Mouse (Mus musculus): ENCODE measurements around the gene Myo18a. TPM values are rescaled to one million over a fixed set of nuclear protein-coding genes. Genes with fewer than 3 reads are reported as not detected.

Myo18a gene
- polyA plus RNA-seq, 1 experiment from 2014 or later: 28.4 TPM

DNA sequence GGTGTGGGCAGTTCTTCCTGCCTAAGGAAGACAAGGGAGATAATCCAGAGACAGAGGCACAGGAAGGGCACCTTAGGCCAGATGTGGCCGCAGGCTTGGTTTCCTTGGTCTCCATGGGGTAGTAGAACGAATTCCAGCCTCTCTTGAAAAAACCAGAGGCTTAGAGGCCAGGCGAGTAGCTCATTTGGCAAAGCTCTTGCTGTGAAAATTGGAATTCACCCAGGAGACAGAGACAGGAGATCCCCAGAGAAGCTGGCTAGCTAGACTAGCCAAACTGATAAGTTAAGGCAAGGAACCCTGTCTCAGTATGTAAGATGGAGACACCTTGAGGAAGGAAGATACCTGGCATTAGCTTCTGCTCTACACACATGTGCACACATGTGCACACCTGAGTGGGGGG, 63.3 kb downstream of the Myo18a start:
- WGBS: 43% methylated on average over 3 of the region's 3 CpGs
- Histone ChIP-seq H3K36me3 (peaks cover 62% of the 10 kb centered on the region), H3K4me1 (peaks cover 13% of the 10 kb centered on the region; the same call in 1 of the 2 replicates), H3K4me3 (no peak overlapping the region), H3K9me3 (no peaks in the 10 kb centered on the region), H3K4me2 (no peak overlapping the region), H3K27me3 (no peaks in the 10 kb centered on the region), H3K27ac (0 out of 2 replicates have a peak overlapping the region, but pooled peaks have one; percentile 2), H3K9ac (no peak overlapping the region)
- ATAC-seq (ENCODE audit: insufficient number of reproducible peaks, insufficient read depth, low FRiP score, low TSS enrichment, low read depth): no peak

GRCm38 (mm10) chr11:77827241-77827995, 64.4 kb downstream of the Myo18a start:
- ATAC-seq (ENCODE audit: insufficient number of reproducible peaks, insufficient read depth, low FRiP score, low TSS enrichment, low read depth): no peak
- H3K27me3 ChIP-seq: no peaks in the 10 kb centered on the region
- no peaks in the 10 kb centered on the region for H3K9me3 ChIP-seq
- WGBS: 54% methylated on average over 18 of the region's 18 CpGs
- no peak overlapping the region for H3K27ac ChIP-seq
- no peak overlapping the region for H3K4me3 ChIP-seq
- no peak overlapping the region for H3K9ac ChIP-seq
- peaks cover 63% of the 10 kb centered on the region for H3K36me3 ChIP-seq
- H3K4me1 ChIP-seq: peaks cover 12% of the 10 kb centered on the region; the same call in 1 of the 2 replicates
- no peak overlapping the region for H3K4me2 ChIP-seq

DNA sequence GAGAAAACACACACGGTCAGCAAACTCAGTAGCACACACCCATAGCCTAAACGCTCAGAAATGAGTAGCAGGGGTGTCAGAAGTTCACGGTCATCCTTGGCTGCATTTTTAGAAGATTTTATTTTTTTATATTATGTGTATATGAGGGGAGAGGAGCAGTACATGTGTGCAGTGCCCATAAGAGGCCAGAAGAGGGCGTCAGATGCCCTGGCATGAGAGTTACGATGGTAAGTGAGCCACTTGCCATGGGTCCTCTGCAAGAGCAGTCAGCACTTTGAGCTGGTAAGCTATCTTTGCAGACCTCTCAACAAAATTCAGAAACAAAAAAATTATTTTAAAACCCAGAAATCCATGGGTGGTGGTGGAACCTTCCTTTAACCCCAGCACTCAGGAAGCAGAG, 65.1 kb downstream of the Myo18a start:
- Histone ChIP-seq H3K9ac (no peak overlapping the region), H3K4me2 (no peak overlapping the region), H3K4me3 (no peak overlapping the region)

DNA sequence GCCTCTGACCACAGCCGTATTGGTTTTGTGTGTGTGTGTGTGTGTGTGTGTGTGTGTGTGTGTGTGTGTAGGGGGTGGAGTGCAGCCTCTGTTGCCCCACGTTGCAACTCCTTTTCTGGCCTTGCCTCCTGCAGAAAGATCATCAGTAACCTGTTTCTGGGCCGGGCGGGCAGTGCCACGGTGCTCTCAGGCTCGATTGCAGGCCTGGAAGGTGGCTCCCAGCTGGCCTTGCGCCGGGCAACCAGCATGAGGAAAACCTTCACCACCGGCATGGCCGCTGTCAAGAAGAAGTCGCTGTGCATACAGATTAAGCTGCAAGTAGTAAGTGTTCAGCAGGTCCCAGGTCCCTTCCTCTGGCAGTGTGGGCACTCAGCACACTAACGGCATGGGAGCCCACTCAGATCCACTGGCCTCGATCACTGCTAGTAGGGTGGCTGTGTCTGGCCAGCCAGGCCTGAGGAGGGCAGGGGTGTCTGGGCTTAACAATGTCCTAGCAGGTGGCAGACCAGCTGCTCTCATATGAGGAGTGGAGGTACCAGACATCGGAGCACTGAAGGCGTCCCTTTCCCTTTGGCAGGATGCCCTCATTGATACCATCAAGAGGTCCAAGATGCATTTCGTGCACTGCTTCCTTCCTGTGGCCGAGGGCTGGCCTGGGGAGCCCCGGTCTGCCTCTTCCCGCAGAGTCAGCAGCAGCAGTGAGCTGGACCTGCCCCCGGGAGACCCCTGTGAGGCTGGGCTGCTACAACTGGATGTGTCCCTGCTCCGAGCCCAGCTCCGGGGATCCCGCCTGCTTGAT, 66.2 kb downstream of the Myo18a start:
- Histone ChIP-seq H3K27ac (no peak overlapping the region), H3K4me2 (no peak overlapping the region), H3K4me1 (0 out of 2 replicates have a peak, but pooled peaks cover 4% of the 10 kb centered on the region), H3K9me3 (no peaks in the 10 kb centered on the region), H3K4me3 (no peak overlapping the region), H3K9ac (peak overlapping the region; percentile 17; the same call in 1 of the 2 replicates), H3K27me3 (no peaks in the 10 kb centered on the region), H3K36me3 (peaks cover 67% of the 10 kb centered on the region)
- WGBS: 87% methylated on average over 23 of the region's 23 CpGs
- ATAC-seq (ENCODE audit: insufficient number of reproducible peaks, insufficient read depth, low FRiP score, low TSS enrichment, low read depth): no peak

More for the DNA sequence above, 65.1 kb downstream of the Myo18a start:
- H3K27ac ChIP-seq: no peak overlapping the region
- H3K9me3 ChIP-seq: no peaks in the 10 kb centered on the region
- H3K36me3 ChIP-seq: peaks cover 70% of the 10 kb centered on the region
- 88% methylated on average over 5 of the region's 5 CpGs for WGBS
- peaks cover 4% of the 10 kb centered on the region; the same call in 1 of the 2 replicates for H3K4me1 ChIP-seq
- no peak for ATAC-seq (ENCODE audit: insufficient number of reproducible peaks, insufficient read depth, low FRiP score, low TSS enrichment, low read depth)
- H3K27me3 ChIP-seq: no peaks in the 10 kb centered on the region

DNA sequence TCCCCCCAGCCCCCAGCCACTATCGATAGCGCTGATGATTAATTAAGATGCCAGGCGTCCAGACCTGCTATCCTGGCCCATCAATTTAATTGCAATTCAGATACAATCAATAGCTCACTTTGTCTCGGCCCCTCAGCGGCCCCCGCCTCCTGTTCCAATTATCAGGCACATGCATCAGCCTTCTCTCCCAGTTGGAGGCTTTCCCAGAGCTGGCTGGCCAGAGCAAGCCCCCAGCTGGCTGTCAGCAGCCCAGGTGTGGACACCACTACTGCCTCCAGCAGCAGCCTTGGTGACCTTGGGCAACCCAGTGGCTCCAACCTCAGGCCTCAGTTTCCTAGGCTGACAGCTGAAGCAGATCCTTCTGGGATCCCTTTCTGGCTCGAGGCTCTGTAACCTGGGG, 67.8 kb downstream of the Myo18a start:
- no peak overlapping the region for H3K27ac ChIP-seq
- H3K4me2 ChIP-seq: no peak overlapping the region
- 57% methylated on average over 7 of the region's 7 CpGs for WGBS
- H3K9ac ChIP-seq: no peak overlapping the region
- no peak overlapping the region for H3K4me3 ChIP-seq
- no peaks in the 10 kb centered on the region for H3K27me3 ChIP-seq
- no peak for ATAC-seq (ENCODE audit: insufficient number of reproducible peaks, insufficient read depth, low FRiP score, low TSS enrichment, low read depth)
- peaks cover 72% of the 10 kb centered on the region for H3K36me3 ChIP-seq
- no peaks in the 10 kb centered on the region for H3K9me3 ChIP-seq
- 0 out of 2 replicates have a peak, but pooled peaks cover 4% of the 10 kb centered on the region for H3K4me1 ChIP-seq

DNA sequence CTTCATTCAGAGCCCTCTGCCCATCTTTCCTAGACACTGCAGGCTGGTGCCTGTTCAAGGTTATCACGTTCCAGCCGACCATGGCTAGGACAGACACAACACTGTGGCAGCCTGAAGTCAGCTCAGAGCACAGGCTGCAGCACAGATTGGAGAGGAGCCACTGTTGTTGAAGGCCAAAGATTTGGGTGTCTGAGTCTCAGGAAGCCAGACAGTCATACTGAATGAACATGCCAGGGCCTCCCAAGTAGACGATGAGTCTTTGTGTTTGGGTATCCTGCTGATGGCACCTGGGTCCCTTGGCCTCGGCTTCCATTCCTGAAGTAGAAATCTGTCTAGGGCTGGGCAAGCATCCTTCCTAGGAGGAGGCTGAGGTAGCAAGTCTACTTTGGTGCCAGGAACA, 69.5 kb downstream of the Myo18a start:
- no peak overlapping the region for H3K4me3 ChIP-seq
- H3K4me1 ChIP-seq: 0 out of 2 replicates have a peak, but pooled peaks cover 4% of the 10 kb centered on the region
- H3K27me3 ChIP-seq: no peaks in the 10 kb centered on the region
- H3K9me3 ChIP-seq: no peaks in the 10 kb centered on the region
- no peak for ATAC-seq (ENCODE audit: insufficient number of reproducible peaks, insufficient read depth, low FRiP score, low TSS enrichment, low read depth)
- WGBS: 88% methylated on average over 4 of the region's 4 CpGs
- peaks cover 87% of the 10 kb centered on the region for H3K36me3 ChIP-seq
- no peak overlapping the region for H3K27ac ChIP-seq
- no peak overlapping the region for H3K9ac ChIP-seq
- no peak overlapping the region for H3K4me2 ChIP-seq

- Histone ChIP-seq H3K4me3 (no peak overlapping the region), H3K9me3 (no peaks in the 10 kb centered on the region), H3K27ac (no peak overlapping the region), H3K9ac (no peak overlapping the region), H3K4me2 (no peak overlapping the region), H3K27me3 (no peaks in the 10 kb centered on the region), H3K4me1 (0 out of 2 replicates have a peak, but pooled peaks cover 4% of the 10 kb centered on the region), H3K36me3 (peaks cover 72% of the 10 kb centered on the region)
- 85% methylated on average over 3 of the region's 3 CpGs for WGBS
- ATAC-seq (ENCODE audit: insufficient number of reproducible peaks, insufficient read depth, low FRiP score, low TSS enrichment, low read depth): no peak
Observed at GRCm38 (mm10) chr11:77835109-77835508, 72.1 kb downstream of the Myo18a start.

GRCm38 (mm10) chr11:77836290-77836689, 73.2 kb downstream of the Myo18a start:
- Histone ChIP-seq H3K27me3 (no peaks in the 10 kb centered on the region), H3K4me1 (0 out of 2 replicates have a peak, but pooled peaks cover 4% of the 10 kb centered on the region), H3K27ac (no peak overlapping the region), H3K36me3 (peaks cover 74% of the 10 kb centered on the region), H3K4me3 (no peak overlapping the region), H3K4me2 (no peak overlapping the region), H3K9ac (no peak overlapping the region), H3K9me3 (no peaks in the 10 kb centered on the region)
- ATAC-seq (ENCODE audit: insufficient number of reproducible peaks, insufficient read depth, low FRiP score, low TSS enrichment, low read depth): no peak
- WGBS: 70% methylated on average over 5 of the region's 5 CpGs

DNA sequence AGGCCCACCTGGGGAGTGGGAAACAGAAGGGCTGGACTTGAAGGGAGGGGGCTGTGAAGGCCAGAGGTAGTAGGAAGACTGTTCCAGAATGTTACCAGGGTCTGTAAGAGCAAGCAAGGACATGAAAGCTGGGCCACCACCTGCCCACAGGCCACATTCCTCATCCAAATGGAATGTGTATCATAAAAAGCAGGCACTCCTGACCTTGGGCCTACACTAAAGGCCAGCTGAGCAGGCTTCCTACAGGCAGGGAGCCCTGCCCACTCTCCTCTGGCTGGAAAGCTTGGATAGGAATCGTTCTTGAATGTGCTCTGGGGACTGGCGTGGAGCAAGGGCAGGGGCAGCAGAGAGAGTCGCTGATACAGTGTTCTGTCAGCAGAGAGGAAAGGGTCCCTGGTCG, 73.7 kb downstream of the Myo18a start:
- Histone ChIP-seq H3K36me3 (peaks cover 78% of the 10 kb centered on the region), H3K9ac (no peak overlapping the region), H3K4me3 (no peak overlapping the region), H3K27ac (no peak overlapping the region), H3K27me3 (no peaks in the 10 kb centered on the region), H3K4me1 (0 out of 2 replicates have a peak, but pooled peaks cover 4% of the 10 kb centered on the region), H3K9me3 (no peaks in the 10 kb centered on the region), H3K4me2 (no peak overlapping the region)
- ATAC-seq (ENCODE audit: insufficient number of reproducible peaks, insufficient read depth, low FRiP score, low TSS enrichment, low read depth): no peak
- 66% methylated on average over 4 of the region's 4 CpGs for WGBS

DNA sequence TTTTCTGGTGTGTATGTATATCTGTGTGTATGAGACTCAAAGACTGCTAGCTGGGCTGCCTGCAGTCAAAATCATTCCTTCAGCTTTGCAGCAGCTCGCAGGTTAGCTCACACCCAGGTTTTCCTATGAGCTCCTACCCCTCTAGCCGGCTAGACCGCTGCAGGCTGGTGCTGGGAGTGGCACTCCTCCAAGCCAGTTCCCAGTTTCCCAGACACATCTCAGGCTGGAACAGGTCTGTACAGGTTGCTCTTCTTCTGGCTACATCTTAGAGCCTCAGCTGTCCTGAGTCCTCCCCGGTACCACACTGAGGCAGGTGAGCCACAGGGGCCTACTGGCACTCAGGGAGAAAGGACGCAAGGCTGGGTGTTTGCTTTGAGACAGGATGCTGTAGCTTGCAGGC, 74.8 kb downstream of the Myo18a start:
- no peak overlapping the region for H3K27ac ChIP-seq
- 75% methylated on average over 5 of the region's 5 CpGs for WGBS
- no peak overlapping the region for H3K9ac ChIP-seq
- no peaks in the 10 kb centered on the region for H3K9me3 ChIP-seq
- H3K27me3 ChIP-seq: no peaks in the 10 kb centered on the region
- H3K4me3 ChIP-seq: no peak overlapping the region
- H3K4me2 ChIP-seq: no peak overlapping the region
- ATAC-seq (ENCODE audit: insufficient number of reproducible peaks, insufficient read depth, low FRiP score, low TSS enrichment, low read depth): 0 out of 2 replicates have a peak, but pooled peaks have one; percentile 26
- H3K36me3 ChIP-seq: peaks cover 81% of the 10 kb centered on the region
- 0 out of 2 replicates have a peak, but pooled peaks cover 4% of the 10 kb centered on the region for H3K4me1 ChIP-seq

DNA sequence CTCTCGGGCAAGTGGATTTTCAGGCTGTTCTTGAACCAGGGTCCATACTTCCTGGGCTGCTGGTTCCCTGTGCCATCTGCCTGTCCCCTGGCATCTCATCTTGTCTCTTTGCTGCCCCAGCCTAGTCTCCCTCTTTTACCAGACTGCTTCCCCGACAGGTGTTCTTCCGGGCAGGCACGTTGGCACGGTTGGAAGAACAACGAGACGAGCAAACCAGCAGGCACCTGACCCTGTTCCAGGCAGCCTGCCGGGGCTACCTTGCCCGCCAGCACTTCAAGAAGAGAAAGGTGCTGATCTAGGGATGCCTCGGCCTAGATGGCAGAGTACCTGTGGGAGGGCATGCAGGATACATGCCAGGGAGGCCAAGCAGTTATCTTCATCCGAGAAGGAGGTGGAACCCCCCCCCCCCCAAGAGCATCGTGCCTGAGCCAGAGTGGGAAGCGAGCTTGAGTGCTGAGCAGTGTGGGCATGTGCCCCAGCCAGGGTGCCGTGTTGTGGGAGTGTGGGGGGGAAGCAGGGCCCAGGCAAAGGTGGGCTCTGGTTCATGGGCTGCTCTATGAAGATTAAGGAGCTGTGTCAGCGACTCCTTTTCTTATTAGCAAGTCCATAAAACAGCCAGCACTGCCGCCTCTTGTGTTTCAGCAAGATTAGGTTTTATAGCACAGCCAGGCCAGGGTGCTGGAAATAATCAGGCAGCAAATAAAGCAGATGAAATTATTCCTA, 77.6 kb downstream of the Myo18a start:
- Histone ChIP-seq H3K27ac (no peak overlapping the region), H3K9me3 (no peaks in the 10 kb centered on the region)
- WGBS: 84% methylated on average over 16 of the region's 16 CpGs

More for the DNA sequence above, 77.6 kb downstream of the Myo18a start:
- Histone ChIP-seq H3K4me1 (0 out of 2 replicates have a peak, but pooled peaks cover 4% of the 10 kb centered on the region), H3K36me3 (peaks cover 82% of the 10 kb centered on the region), H3K4me3 (no peak overlapping the region), H3K27me3 (no peaks in the 10 kb centered on the region), H3K4me2 (no peak overlapping the region), H3K9ac (no peak overlapping the region)
- ATAC-seq (ENCODE audit: insufficient number of reproducible peaks, insufficient read depth, low FRiP score, low TSS enrichment, low read depth): no peak
